Mouse (Mus musculus): Measurements from ENCODE around the gene Mybph.

Mybph gene

GRCm38 (mm10) chr1:134211631-134212030 is 18.4 kb downstream of the Mybph start:
- DNase-seq (ENCODE audit: inconsistent ontology term): no peak

- DNase-seq (ENCODE audit: inconsistent ontology term): no peak
Observed at GRCm38 (mm10) chr1:134212351-134212750, 19.1 kb downstream of the Mybph start.

- DNase-seq (ENCODE audit: inconsistent ontology term): no peak
Observed at GRCm38 (mm10) chr1:134213405-134213804, 20.2 kb downstream of the Mybph start.

GRCm38 (mm10) chr1:134215059-134215458 is 21.8 kb downstream of the Mybph start:
- DNase-seq (ENCODE audit: inconsistent ontology term): no peak

GRCm38 (mm10) chr1:134215751-134216628 is 22.7 kb downstream of the Mybph start:
- DNase-seq (ENCODE audit: inconsistent ontology term): no peak

GRCm38 (mm10) chr1:134216629-134216971 is 23.4 kb downstream of the Mybph start:
- no peak for DNase-seq (ENCODE audit: inconsistent ontology term)

GRCm38 (mm10) chr1:134217028-134217481 is 23.8 kb downstream of the Mybph start:
- no peak for DNase-seq (ENCODE audit: inconsistent ontology term)

- DNase-seq (ENCODE audit: inconsistent ontology term): no peak
Observed at GRCm38 (mm10) chr1:134217942-134218341, 24.7 kb downstream of the Mybph start.

- no peak for DNase-seq (ENCODE audit: inconsistent ontology term)
Observed at GRCm38 (mm10) chr1:134219608-134220007, 26.4 kb downstream of the Mybph start.

GRCm38 (mm10) chr1:134221172-134221571 is 27.9 kb downstream of the Mybph start:
- no peak for DNase-seq (ENCODE audit: inconsistent ontology term)

- no peak for DNase-seq (ENCODE audit: inconsistent ontology term)
Observed at GRCm38 (mm10) chr1:134222122-134223055, 29.1 kb downstream of the Mybph start.

- no peak for DNase-seq (ENCODE audit: inconsistent ontology term)
Observed at GRCm38 (mm10) chr1:134224649-134225227, 31.5 kb downstream of the Mybph start.

- DNase-seq (ENCODE audit: inconsistent ontology term): no peak
Observed at GRCm38 (mm10) chr1:134225375-134225774, 32.1 kb downstream of the Mybph start.

GRCm38 (mm10) chr1:134226739-134227138 is 33.5 kb downstream of the Mybph start:
- DNase-seq (ENCODE audit: inconsistent ontology term): no peak

- DNase-seq (ENCODE audit: inconsistent ontology term): no peak
Observed at GRCm38 (mm10) chr1:134229806-134230575, 36.7 kb downstream of the Mybph start.

GRCm38 (mm10) chr1:134230638-134231228 is 37.5 kb downstream of the Mybph start:
- no peak for DNase-seq (ENCODE audit: inconsistent ontology term)

GRCm38 (mm10) chr1:134231270-134231669 is 38.0 kb downstream of the Mybph start:
- no peak for DNase-seq (ENCODE audit: inconsistent ontology term)

GRCm38 (mm10) chr1:134231681-134232080 is 38.4 kb downstream of the Mybph start:
- DNase-seq (ENCODE audit: inconsistent ontology term): no peak

GRCm38 (mm10) chr1:134232326-134232725 is 39.1 kb downstream of the Mybph start:
- no peak for DNase-seq (ENCODE audit: inconsistent ontology term)

- peak; percentile 41 for DNase-seq (ENCODE audit: inconsistent ontology term)
Observed at GRCm38 (mm10) chr1:134232778-134233531, 39.7 kb downstream of the Mybph start.
